Mouse (Mus musculus) G1E (cell line): ENCODE results near the gene Olfr801.

Experiments used
- CTCF ChIP-seq: IDR thresholded peaks from 2 replicates; pipeline ENCODE4 v1.5.1; 2012; ENCODE audit warnings: low read depth, low read length, inconsistent platforms, mixed read lengths
- GATA1 ChIP-seq: IDR thresholded peaks from 2 replicates; pipeline ENCODE4 v1.6.1; 2012; ENCODE audit warnings: borderline replicate concordance, low read length, inconsistent platforms, mixed read lengths
- GATA2 ChIP-seq: IDR thresholded peaks from 2 replicates; pipeline ENCODE4 v1.6.1; 2012; ENCODE audit warnings: low read depth, low read length, inconsistent platforms, borderline replicate concordance
- POLR2AphosphoS5 ChIP-seq: IDR thresholded peaks from 2 replicates; pipeline ENCODE4 v1.6.1; 2012; ENCODE audit warnings: low read depth, low read length, inconsistent platforms; ENCODE audit not compliant: insufficient replicate concordance
- TAL1 ChIP-seq: conservative IDR thresholded peaks from 2 replicates; pipeline ENCODE4 v1.6.1; 2012; ENCODE audit warnings: low read depth, low read length, inconsistent platforms, mixed read lengths

- TF ChIP-seq CTCF (no peak), TAL1 (no peak), GATA1 (no peak), POLR2AphosphoS5 (no peak), GATA2 (no peak)
Measured at GRCm38 (mm10) chr10:129657394-129657793, 16.3 kb downstream of the Olfr801 start, which contains the start of gene Olfr800.
